Mouse (Mus musculus): ENCODE results near the gene Zkscan6. TPM values are rescaled to one million over a fixed set of nuclear protein-coding genes. Genes with fewer than 3 reads are reported as not detected.

Gene Zkscan6
- polyA plus RNA-seq, 1 experiment from 2014 or later: 9.3 TPM

GRCm38 (mm10) chr11:65838999-65839398 is 32.0 kb downstream of the Zkscan6 start:
- Histone ChIP-seq H3K4me3 (ENCODE audit: inconsistent target) (no peak overlapping the region), H3K79me2 (ENCODE audit: inconsistent target) (no peaks in the 10 kb centered on the region), H3K27ac (no peak overlapping the region), H3K36me3 (ENCODE audit: inconsistent target) (no peaks in the 10 kb centered on the region)
- WGBS (ENCODE audit: missing documents): 92% methylated on average over 8 of the region's 8 CpGs

GRCm38 (mm10) chr11:65846446-65846845 is 39.5 kb downstream of the Zkscan6 start:
- WGBS (ENCODE audit: missing documents): 81% methylated on average over 5 of the region's 5 CpGs
- no peak overlapping the region for H3K27ac ChIP-seq
- H3K4me3 ChIP-seq (ENCODE audit: inconsistent target): no peak overlapping the region
- no peaks in the 10 kb centered on the region for H3K79me2 ChIP-seq (ENCODE audit: inconsistent target)
- no peaks in the 10 kb centered on the region for H3K36me3 ChIP-seq (ENCODE audit: inconsistent target)

GRCm38 (mm10) chr11:65852066-65852465 is 45.1 kb downstream of the Zkscan6 start:
- Histone ChIP-seq H3K4me3 (ENCODE audit: inconsistent target) (no peak overlapping the region), H3K36me3 (ENCODE audit: inconsistent target) (no peaks in the 10 kb centered on the region), H3K27ac (no peak overlapping the region), H3K79me2 (ENCODE audit: inconsistent target) (no peaks in the 10 kb centered on the region)
- 9% methylated on average over 1 of the region's 1 CpGs for WGBS (ENCODE audit: missing documents)

GRCm38 (mm10) chr11:65861476-65861875 is 54.5 kb downstream of the Zkscan6 start:
- no peaks in the 10 kb centered on the region for H3K79me2 ChIP-seq (ENCODE audit: inconsistent target)
- H3K4me3 ChIP-seq (ENCODE audit: inconsistent target): no peak overlapping the region
- H3K36me3 ChIP-seq (ENCODE audit: inconsistent target): no peaks in the 10 kb centered on the region
- no peak overlapping the region for H3K27ac ChIP-seq
- 91% methylated on average over 4 of the region's 4 CpGs for WGBS (ENCODE audit: missing documents)

- H3K27ac ChIP-seq: no peak overlapping the region
- 70% methylated on average over 1 of the region's 1 CpGs for WGBS (ENCODE audit: missing documents)
- H3K4me3 ChIP-seq (ENCODE audit: inconsistent target): no peak overlapping the region
- no peaks in the 10 kb centered on the region for H3K36me3 ChIP-seq (ENCODE audit: inconsistent target)
- no peaks in the 10 kb centered on the region for H3K79me2 ChIP-seq (ENCODE audit: inconsistent target)
Measured at GRCm38 (mm10) chr11:65877146-65877775, 70.3 kb downstream of the Zkscan6 start.

Other genes with a start within 250 kb of the Zkscan6 start
- 25.0 to 36.5 TPM (median 33.6 TPM) in 3 replicates for gene Map2k4, start 18.9 kb upstream of the Zkscan6 start, polyA plus RNA-seq (2018)

Measured in macrophage (primary cell).